Mouse (Mus musculus) embryonic facial prominence, embryonic 14.5 days (tissue): Measurements from ENCODE around the gene Gucy1b2. TPM values are rescaled to one million over a fixed set of nuclear protein-coding genes. Genes with fewer than 3 reads are reported as not detected.

Experiments used
- ATAC-seq: fragments of 200-750 bp; cut with Nextera tagmentation; 2 replicates; pipeline ENCODE4 v1.8.0; 2017; ENCODE audit warnings: low read depth, moderate number of reproducible peaks, moderate TSS enrichment
- DNase-seq: peaks from one replicate; pipeline ENCODE4 v3.0.0-alpha.2; 2015; ENCODE audit warnings: low spot score
- H3K27ac ChIP-seq: fragments of 300-500 bp; sonication (generic); replicated peaks from 2 replicates; pipeline ENCODE4 v1.5.1; 2014; ENCODE audit warnings: low read depth, mild to moderate bottlenecking, low read length, moderate library complexity
- H3K27me3 ChIP-seq: fragments of 300-500 bp; sonication (generic); replicated peaks from 2 replicates; pipeline ENCODE4 v1.6.1; 2014; ENCODE audit warnings: low read length; ENCODE audit not compliant: control insufficient read depth, insufficient read depth
- H3K36me3 ChIP-seq: fragments of 300-500 bp; sonication (generic); 2 replicates; pipeline ENCODE4 v1.6.1; 2014; ENCODE audit warnings: low read length, mixed read lengths; ENCODE audit not compliant: control insufficient read depth, insufficient read depth
- H3K4me1 ChIP-seq: fragments of 300-500 bp; sonication (generic); 2 replicates; pipeline ENCODE4 v1.6.1; 2014; ENCODE audit warnings: antibody characterized with exemption, low read length; ENCODE audit not compliant: control insufficient read depth, insufficient read depth
- H3K4me2 ChIP-seq: fragments of 300-500 bp; sonication (generic); 2 replicates; pipeline ENCODE4 v1.6.1; 2014; ENCODE audit warnings: low read depth, mild to moderate bottlenecking, low read length, moderate library complexity, mixed read lengths
- H3K4me3 ChIP-seq: fragments of 300-500 bp; sonication (generic); 2 replicates; pipeline ENCODE4 v1.5.1; 2014; ENCODE audit warnings: low read depth, mild to moderate bottlenecking, low read length
- H3K9ac ChIP-seq: fragments of 300-500 bp; sonication (generic); 2 replicates; pipeline ENCODE4 v1.6.1; 2014; ENCODE audit warnings: low read depth, mild to moderate bottlenecking, low read length, moderate library complexity, mixed read lengths
- H3K9me3 ChIP-seq: fragments of 300-500 bp; sonication (generic); 2 replicates; pipeline ENCODE4 v1.6.1; 2016; ENCODE audit warnings: low read length; ENCODE audit not compliant: control insufficient read depth
- WGBS: fragments of 180-500 bp; shearing (Covaris S2); extraction: QIAGEN DNeasy Blood & Tissue Kit; methylation state at CpG from one replicate; pipeline ENCODE4 v1.1.7; 2014; 5-methylcytosine and 5-hydroxymethylcytosine counted together
- polyA plus RNA-seq: library from polyadenylated mRNA; unstranded; fragments of >200 nt; fragmentation: Nextera tagmentation; extraction: Ambion mirVana; gene quantifications from 2 replicates; pipeline ENCODE4 v1.2.1, GENCODE M21; 2014

Gucy1b2 gene
- polyA plus RNA-seq, 1 experiment from 2014 or later, result 0.15 TPM

GRCm38 (mm10) chr14:62349786-62350185, 106.3 kb downstream of the Gucy1b2 start:
- Histone ChIP-seq H3K9me3 (no peaks in the 10 kb centered on the region), H3K4me3 (no peak overlapping the region), H3K4me2 (no peak overlapping the region), H3K4me1 (no peaks in the 10 kb centered on the region), H3K9ac (no peak overlapping the region), H3K27ac (no peak overlapping the region), H3K36me3 (peaks cover 22% of the 10 kb centered on the region; the same call in 1 of the 2 replicates), H3K27me3 (no peaks in the 10 kb centered on the region)
- WGBS, result 63% methylated on average over 5 of the region's 5 CpGs
- ATAC-seq, result no peak
- no peak for DNase-seq

GRCm38 (mm10) chr14:62347103-62347502, 109.0 kb downstream of the Gucy1b2 start:
- Histone ChIP-seq H3K36me3 (peaks cover 16% of the 10 kb centered on the region; the same call in 1 of the 2 replicates), H3K9ac (no peak overlapping the region), H3K27ac (no peak overlapping the region), H3K4me1 (0 out of 2 replicates have a peak, but pooled peaks cover 7% of the 10 kb centered on the region), H3K27me3 (no peaks in the 10 kb centered on the region), H3K9me3 (no peaks in the 10 kb centered on the region), H3K4me2 (no peak overlapping the region), H3K4me3 (no peak overlapping the region)
- no peak for ATAC-seq
- no peak for DNase-seq
- WGBS, result 81% methylated on average over 7 of the region's 7 CpGs

- no peaks in the 10 kb centered on the region for H3K9me3 ChIP-seq
Measured at GRCm38 (mm10) chr14:62346570-62346969, 109.5 kb downstream of the Gucy1b2 start.

More at GRCm38 (mm10) chr14:62346570-62346969, 109.5 kb downstream of the Gucy1b2 start:
- no peak overlapping the region for H3K9ac ChIP-seq
- 0 out of 2 replicates have a peak, but pooled peaks cover 7% of the 10 kb centered on the region for H3K4me1 ChIP-seq
- H3K4me2 ChIP-seq, result no peak overlapping the region
- WGBS, result 72% methylated on average over 11 of the region's 11 CpGs
- H3K27me3 ChIP-seq, result no peaks in the 10 kb centered on the region
- no peak for DNase-seq
- peaks cover 16% of the 10 kb centered on the region; the same call in 1 of the 2 replicates for H3K36me3 ChIP-seq
- H3K4me3 ChIP-seq, result no peak overlapping the region
- no peak for ATAC-seq
- H3K27ac ChIP-seq, result no peak overlapping the region

Other genes starting within 250 kb of the Gucy1b2 start
- 53.8 and 62.9 TPM in 2 replicates for gene Rnaseh2b, start 163.7 kb downstream of the Gucy1b2 start, polyA plus RNA-seq
- 1.8 and 2.2 TPM in 2 replicates for gene Dleu7, start 163.2 kb downstream of the Gucy1b2 start, polyA plus RNA-seq
- gene Fam124a, start 99.4 kb upstream of the Gucy1b2 start, polyA plus RNA-seq, result 3.2 and 3.8 TPM in 2 replicates
- gene Gm4131, start 110.6 kb upstream of the Gucy1b2 start, polyA plus RNA-seq, result 0.28 TPM in 1 of 2 replicates, not detected in the other
- 0.42 TPM in 1 of 2 replicates, not detected in the other for gene Serpine3, start 207.4 kb upstream of the Gucy1b2 start, polyA plus RNA-seq